Mouse (Mus musculus) cerebellum, adult 18-20 months (tissue): Measurements from ENCODE around the gene Tnfrsf13c.
A peak's percentile ranks its signal among the peaks of the same experiment; 100 is the strongest.

Experiments used
- DNase-seq, 2 experiments: peaks; one replicate each; pipeline ENCODE4 v3.0.0; 2021

Tnfrsf13c gene

GRCm38 (mm10) chr15:82229542-82230045 is 5.4 kb upstream of the Tnfrsf13c start:
- no peak for DNase-seq

GRCm38 (mm10) chr15:82225769-82226168 is 1.6 kb upstream of the Tnfrsf13c start:
- no peak for DNase-seq

GRCm38 (mm10) chr15:82224602-82225215 is 540 bp upstream of the Tnfrsf13c start:
- DNase-seq, result no peak

GRCm38 (mm10) chr15:82223251-82223650 is 918 bp downstream of the Tnfrsf13c start:
- DNase-seq, result no peak

GRCm38 (mm10) chr15:82221104-82221860 is 2.9 kb downstream of the Tnfrsf13c start:
- no peak for DNase-seq

GRCm38 (mm10) chr15:82220003-82220675 is 4.0 kb downstream of the Tnfrsf13c start:
- no peak for DNase-seq

- DNase-seq, result no peak
Observed at GRCm38 (mm10) chr15:82218778-82219666, 5.1 kb downstream of the Tnfrsf13c start.

- no peak for DNase-seq
Observed at GRCm38 (mm10) chr15:82217980-82218379, 6.2 kb downstream of the Tnfrsf13c start.

GRCm38 (mm10) chr15:82217039-82217438 is 7.1 kb downstream of the Tnfrsf13c start:
- DNase-seq, result no peak

GRCm38 (mm10) chr15:82216142-82216827 is 7.9 kb downstream of the Tnfrsf13c start:
- DNase-seq, result peak; percentile 33 to 54

GRCm38 (mm10) chr15:82215332-82216046 is 8.7 kb downstream of the Tnfrsf13c start:
- peak; percentile 68 to 76 for DNase-seq

GRCm38 (mm10) chr15:82213222-82213621 is 10.9 kb downstream of the Tnfrsf13c start:
- DNase-seq, result peak; percentile 32 to 51

GRCm38 (mm10) chr15:82212752-82213063 is 11.5 kb downstream of the Tnfrsf13c start, which contains the start of gene Shisa8:
TSS of gene Shisa8 (minus strand) at chr15:82212815.
- peak; percentile 74 to 77 for DNase-seq

GRCm38 (mm10) chr15:82211911-82212751 is 12.0 kb downstream of the Tnfrsf13c start:
- peak; percentile 62 to 77 for DNase-seq

GRCm38 (mm10) chr15:82211281-82211680 is 12.9 kb downstream of the Tnfrsf13c start:
- peak; percentile 21 to 43 for DNase-seq

- peak; percentile 26 to 38 for DNase-seq
Observed at GRCm38 (mm10) chr15:82210801-82211200, 13.4 kb downstream of the Tnfrsf13c start.

- peak; percentile 30 to 54 for DNase-seq
Observed at GRCm38 (mm10) chr15:82209295-82210050, 14.7 kb downstream of the Tnfrsf13c start.

GRCm38 (mm10) chr15:82208307-82208706 is 15.9 kb downstream of the Tnfrsf13c start:
- peak in 1 of 2 experiments; percentile 17 for DNase-seq

GRCm38 (mm10) chr15:82207504-82208219 is 16.5 kb downstream of the Tnfrsf13c start:
- peak; percentile 23 to 47 for DNase-seq
